Mouse (Mus musculus) C2C12 (cell line): ENCODE measurements around the gene Kcnk12. TPM values are rescaled to one million over a fixed set of nuclear protein-coding genes. Genes with fewer than 3 reads are reported as not detected.

Source experiments
- H3K27me3 ChIP-seq: one replicate; pipeline ENCODE4 v1.6.1; 2011; ENCODE audit not compliant: control insufficient read depth, insufficient read depth, insufficient read length
- H3K36me3 ChIP-seq: one replicate; pipeline ENCODE4 v1.6.1; 2011; ENCODE audit not compliant: control insufficient read depth, insufficient read depth
- H3K4me3 ChIP-seq: one replicate; pipeline ENCODE4 v1.5.1; 2011; ENCODE audit warnings: mild to moderate bottlenecking, control low read depth; ENCODE audit not compliant: poor library complexity, insufficient read depth, severe bottlenecking
- H3K79me2 ChIP-seq: one replicate; pipeline ENCODE4 v1.6.1; 2011; ENCODE audit not compliant: control insufficient read depth, insufficient read depth
- H3K79me3 ChIP-seq: one replicate; pipeline ENCODE4 v1.6.1; 2011; ENCODE audit warnings: low read depth, control low read depth
- H3ac ChIP-seq: one replicate; pipeline ENCODE3; 2011; ENCODE audit warnings: low read depth; ENCODE audit not compliant: control insufficient read depth, insufficient read length
- CEBPB ChIP-seq: IDR thresholded peaks from one replicate; pipeline ENCODE4 v1.6.1; 2011; ENCODE audit warnings: low read depth, mild to moderate bottlenecking, control low read depth, moderate library complexity
- CTCF ChIP-seq: IDR thresholded peaks from one replicate; pipeline ENCODE4 v1.5.1; 2011; ENCODE audit not compliant: control insufficient read depth, insufficient read depth, insufficient read length
- FOSL1 ChIP-seq: IDR thresholded peaks from one replicate; pipeline ENCODE4 v1.8.0; 2011; ENCODE audit warnings: mild to moderate bottlenecking, low read length; ENCODE audit not compliant: poor library complexity, insufficient read depth, severe bottlenecking
- MAX ChIP-seq: IDR thresholded peaks from one replicate; pipeline ENCODE4 v1.6.1; 2011; ENCODE audit warnings: mild to moderate bottlenecking, control low read depth
- MYOD1 ChIP-seq: IDR thresholded peaks from one replicate; pipeline ENCODE4 v1.6.1; 2011; ENCODE audit warnings: low read depth; ENCODE audit not compliant: control insufficient read depth, insufficient read length
- MYOG ChIP-seq: IDR thresholded peaks from one replicate; pipeline ENCODE4 v1.6.1; 2011; ENCODE audit not compliant: control insufficient read depth, insufficient read length; ENCODE audit errors: extremely low read depth
- USF1 ChIP-seq: IDR thresholded peaks from one replicate; pipeline ENCODE4 v1.6.1; 2011; ENCODE audit warnings: low read depth, mild to moderate bottlenecking, control low read depth, moderate library complexity
- polyA plus RNA-seq: library from polyadenylated mRNA; unstranded; fragments of >200 nt; fragmentation: generic; extraction: Trizol; gene quantifications from one replicate; pipeline ENCODE4 v1.2.1, GENCODE M21; 2012; ENCODE audit warnings: missing spikeins

Gene Kcnk12
- polyA plus RNA-seq, 1 experiment: 0.30 TPM

DNA sequence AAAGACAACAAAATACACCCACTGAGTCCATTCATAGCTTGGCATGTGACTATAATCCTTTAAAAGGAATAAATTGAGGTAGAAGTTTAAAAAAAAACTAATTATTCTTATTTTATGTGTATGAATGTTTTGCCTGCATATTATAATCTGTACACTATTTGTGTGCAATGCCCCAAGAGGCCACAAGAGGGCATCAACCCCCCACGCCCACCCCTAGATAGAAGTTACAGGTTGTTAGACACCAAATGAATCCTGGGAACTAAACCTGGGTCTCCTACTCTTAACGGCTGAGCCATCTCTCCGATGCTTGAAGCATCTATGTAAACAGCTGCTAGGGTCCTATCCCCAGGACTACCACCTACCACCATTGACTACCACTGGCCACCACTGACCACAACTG is 24.6 kb downstream of the Kcnk12 start:
- no peak overlapping the region for H3K4me3 ChIP-seq
- no peaks in the 10 kb centered on the region for H3K36me3 ChIP-seq
- H3K79me2 ChIP-seq: no peaks in the 10 kb centered on the region
- no peak overlapping the region for H3ac ChIP-seq
- TF ChIP-seq CTCF: no peak
- no peaks in the 10 kb centered on the region for H3K27me3 ChIP-seq
- no peaks in the 10 kb centered on the region for H3K79me3 ChIP-seq

DNA sequence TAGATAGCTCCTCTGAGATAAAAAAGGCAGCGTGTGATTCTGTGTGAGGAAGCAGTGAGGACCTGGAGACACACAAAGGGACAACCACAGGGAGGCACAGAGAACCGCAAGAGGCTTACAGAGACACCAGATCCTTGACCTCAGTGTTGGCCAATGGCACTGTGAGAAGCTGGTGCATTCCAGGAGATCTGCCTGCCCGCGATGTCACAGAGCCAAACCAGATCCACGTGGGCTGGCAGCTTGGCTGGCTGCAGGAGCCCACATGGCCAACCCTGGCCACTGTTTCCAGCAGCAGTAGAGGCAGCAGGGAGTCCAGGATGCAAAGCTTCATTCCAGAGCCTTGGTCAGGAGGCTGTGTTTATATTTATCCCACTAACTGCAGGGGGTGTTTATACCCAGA is 27.0 kb downstream of the Kcnk12 start:
- Histone ChIP-seq H3K36me3 (no peaks in the 10 kb centered on the region), H3K79me2 (no peaks in the 10 kb centered on the region), H3K27me3 (no peaks in the 10 kb centered on the region), H3K4me3 (no peak overlapping the region), H3ac (no peak overlapping the region), H3K79me3 (no peaks in the 10 kb centered on the region)
- peak; percentile 83 for TF ChIP-seq MAX
- no peak for TF ChIP-seq FOSL1
- peak; percentile 47 for TF ChIP-seq CEBPB
- no peak for TF ChIP-seq MYOG
- peak; percentile 70 for TF ChIP-seq USF1
- TF ChIP-seq CTCF: no peak
- no peak for TF ChIP-seq MYOD1

DNA sequence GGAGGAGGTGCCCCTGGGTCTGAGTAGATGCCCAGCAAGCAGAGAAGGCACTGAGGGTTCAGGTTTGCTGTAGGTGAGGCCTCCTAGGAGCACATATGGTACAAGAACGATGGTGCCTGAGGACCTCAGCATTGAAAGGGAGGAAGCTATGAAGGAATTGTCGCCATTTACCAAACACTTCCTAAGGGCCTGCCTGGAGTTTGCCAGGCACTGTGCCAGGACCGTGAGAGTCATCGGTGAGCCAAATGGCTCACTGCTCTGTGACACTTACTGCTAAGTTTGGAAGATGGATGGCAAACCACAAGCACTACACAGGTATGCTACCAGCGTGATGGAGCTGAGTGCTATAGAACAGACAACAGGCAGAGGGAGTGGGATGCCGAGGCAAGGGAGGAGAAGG is 30.9 kb downstream of the Kcnk12 start:
- H3K79me2 ChIP-seq: no peaks in the 10 kb centered on the region

DNA sequence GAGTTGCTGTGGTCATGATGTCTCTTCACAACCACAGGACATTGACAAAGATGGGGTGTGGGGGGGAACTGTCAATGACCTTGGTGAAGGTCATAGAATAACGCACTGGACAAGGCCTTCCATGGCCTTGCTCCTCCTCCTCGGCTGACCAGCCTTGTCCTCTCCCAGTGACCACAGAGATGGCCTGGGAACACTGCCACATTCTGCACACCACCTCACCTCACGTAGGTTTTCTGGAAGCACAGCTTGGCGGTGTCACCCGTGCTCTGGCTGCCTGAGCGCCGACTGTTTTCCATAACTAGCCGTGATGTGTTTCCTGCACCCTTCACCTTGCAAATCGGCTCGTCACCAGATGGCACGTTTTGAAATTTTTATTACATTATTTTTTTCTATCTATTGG is 32.8 kb downstream of the Kcnk12 start:
- no peak for TF ChIP-seq USF1
- TF ChIP-seq MYOG: no peak
- TF ChIP-seq FOSL1: no peak
- no peak for TF ChIP-seq MYOD1
- no peak for TF ChIP-seq CEBPB
- TF ChIP-seq MAX: no peak
- no peak for TF ChIP-seq CTCF
- Histone ChIP-seq H3K79me2 (no peaks in the 10 kb centered on the region), H3K36me3 (no peaks in the 10 kb centered on the region)

More for the DNA sequence above, 30.9 kb downstream of the Kcnk12 start:
- TF ChIP-seq CTCF (no peak), USF1 (no peak), MYOG (no peak), MYOD1 (no peak), MAX (no peak), CEBPB (no peak), FOSL1 (no peak)
- H3ac ChIP-seq: no peak overlapping the region
- no peaks in the 10 kb centered on the region for H3K79me3 ChIP-seq
- no peaks in the 10 kb centered on the region for H3K36me3 ChIP-seq
- H3K4me3 ChIP-seq: no peak overlapping the region
- no peaks in the 10 kb centered on the region for H3K27me3 ChIP-seq

DNA sequence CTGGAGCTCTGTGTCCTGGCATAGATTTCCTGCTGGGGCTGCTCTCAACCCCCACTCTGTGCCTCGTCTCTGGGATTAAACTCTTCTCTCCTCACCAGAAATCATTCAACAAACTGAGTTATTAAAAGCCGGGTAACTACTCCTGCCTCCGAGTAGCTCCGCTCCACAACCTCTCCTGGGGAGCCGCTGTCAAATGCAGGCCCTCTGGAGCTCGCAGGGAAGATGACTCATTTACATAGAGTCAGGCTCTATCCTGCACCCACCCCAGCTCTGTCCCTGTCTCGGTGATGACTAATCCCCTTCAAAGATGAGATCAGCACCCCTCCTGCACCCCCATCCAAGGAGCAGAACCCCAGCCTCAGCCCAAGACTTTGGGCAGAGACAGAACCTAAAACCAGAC is 34.6 kb downstream of the Kcnk12 start:
- peak; percentile 19 for TF ChIP-seq MAX
- TF ChIP-seq CTCF: no peak
- H3K79me2 ChIP-seq: no peaks in the 10 kb centered on the region
- H3K27me3 ChIP-seq: no peaks in the 10 kb centered on the region
- H3K36me3 ChIP-seq: no peaks in the 10 kb centered on the region
- no peak overlapping the region for H3ac ChIP-seq
- no peaks in the 10 kb centered on the region for H3K79me3 ChIP-seq
- no peak overlapping the region for H3K4me3 ChIP-seq

More for the DNA sequence above, 32.8 kb downstream of the Kcnk12 start:
- Histone ChIP-seq H3K4me3 (no peak overlapping the region), H3ac (no peak overlapping the region), H3K79me3 (no peaks in the 10 kb centered on the region), H3K27me3 (no peaks in the 10 kb centered on the region)

DNA sequence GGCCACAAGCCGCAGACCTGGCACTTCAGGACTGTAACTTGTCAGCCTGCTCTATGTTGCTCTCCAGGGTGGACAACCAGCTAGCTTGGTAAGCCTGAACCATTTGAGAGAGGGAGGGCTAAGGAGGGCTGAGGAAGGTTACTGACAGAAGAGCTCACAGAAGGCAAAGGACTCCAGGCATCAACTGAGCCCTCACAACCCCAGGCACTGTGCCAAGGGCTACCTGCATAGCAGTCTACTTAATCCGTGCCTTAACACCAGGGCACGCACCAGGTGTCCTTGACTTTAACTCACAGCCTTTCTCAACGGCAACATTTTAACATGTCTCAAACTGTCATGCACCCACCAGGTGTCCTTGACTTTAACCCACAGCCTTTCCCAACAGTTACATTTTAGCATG is 37.5 kb downstream of the Kcnk12 start:
- no peaks in the 10 kb centered on the region for H3K79me2 ChIP-seq
- TF ChIP-seq MYOD1 (no peak), MAX (no peak), FOSL1 (no peak), CTCF (no peak), MYOG (no peak), USF1 (no peak), CEBPB (no peak)
- no peaks in the 10 kb centered on the region for H3K27me3 ChIP-seq
- no peaks in the 10 kb centered on the region for H3K79me3 ChIP-seq
- H3K4me3 ChIP-seq: no peak overlapping the region
- H3K36me3 ChIP-seq: no peaks in the 10 kb centered on the region
- no peak overlapping the region for H3ac ChIP-seq
